Mouse (Mus musculus) small intestine, adult 2 months (tissue): Measurements from ENCODE around the gene Abca8b. TPM values are rescaled to one million over a fixed set of nuclear protein-coding genes. Genes with fewer than 3 reads are reported as not detected.

Experiments
- H3K27ac ChIP-seq: fragments of 200-500 bp; 2 replicates; pipeline ENCODE4 v1.5.1; 2012; ENCODE audit warnings: low read depth, low read length, control low read depth, inconsistent platforms; ENCODE audit not compliant: insufficient read depth
- H3K27me3 ChIP-seq: fragments of 200-500 bp; 2 replicates; pipeline ENCODE4 v1.6.1; 2012; ENCODE audit warnings: mild to moderate bottlenecking, moderate library complexity, low read length, inconsistent platforms; ENCODE audit not compliant: control insufficient read depth, insufficient read depth
- H3K36me3 ChIP-seq: fragments of 200-500 bp; 2 replicates; pipeline ENCODE4 v1.6.1; 2012; ENCODE audit warnings: mild to moderate bottlenecking, low read length, control low read depth, inconsistent platforms; ENCODE audit not compliant: control insufficient read depth, insufficient read depth
- H3K4me1 ChIP-seq: fragments of 200-500 bp; 2 replicates; pipeline ENCODE4 v1.6.1; 2012; ENCODE audit warnings: low read length, inconsistent platforms, mixed read lengths; ENCODE audit not compliant: control insufficient read depth, insufficient read depth, insufficient read length
- H3K4me3 ChIP-seq: fragments of 200-500 bp; 2 replicates; pipeline ENCODE4 v1.5.1; 2012; ENCODE audit warnings: low read depth, mild to moderate bottlenecking, control low read depth, inconsistent platforms, low read length, moderate library complexity
- CTCF ChIP-seq: fragments of 200-500 bp; IDR thresholded peaks from 2 replicates; pipeline ENCODE4 v1.5.1; 2012; ENCODE audit warnings: low read depth, mild to moderate bottlenecking, control low read depth, inconsistent platforms, low read length, moderate library complexity, mixed read lengths; ENCODE audit not compliant: insufficient replicate concordance, insufficient read length; ENCODE audit errors: extremely low read depth
- POLR2A ChIP-seq: fragments of 200-500 bp; IDR thresholded peaks from 2 replicates; pipeline ENCODE4 v1.6.1; 2012; ENCODE audit warnings: low read depth, mild to moderate bottlenecking, control low read depth, inconsistent platforms, low read length, moderate library complexity
- WGBS: fragments of 180-500 bp; shearing (Covaris S2); methylation state at CpG from one replicate; pipeline ENCODE4 v1.1.7; 2018; 5-methylcytosine and 5-hydroxymethylcytosine counted together
- polyA plus RNA-seq: library from polyadenylated mRNA; depleted of rRNA; stranded (reverse); fragments of >200 nt; gene quantifications from 2 replicates; pipeline ENCODE4 v1.2.3, GENCODE M21; 2012; rRNA removed

Gene Abca8b
- polyA plus RNA-seq, 1 experiment = 0.11 TPM

DNA sequence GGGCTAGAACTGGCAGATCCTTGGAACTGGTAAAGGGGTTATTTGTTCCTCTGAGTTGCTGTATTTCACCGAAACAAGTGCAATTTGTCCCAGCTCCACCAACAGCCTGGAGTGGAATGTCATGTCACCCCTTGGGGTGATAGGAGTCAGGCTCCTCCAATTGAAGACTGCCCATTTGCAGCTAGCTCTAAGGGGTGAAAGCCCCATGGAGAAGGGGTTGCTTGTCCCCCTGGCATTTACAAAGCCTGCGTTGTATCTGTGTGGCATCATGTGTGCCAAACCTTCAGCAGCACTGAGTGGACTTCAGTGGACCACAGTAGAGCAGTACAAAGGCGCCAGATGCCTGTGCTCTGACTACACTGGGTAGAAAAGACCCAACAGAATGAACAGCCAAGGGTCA lies 110.1 kb downstream of the Abca8b start:
- TF ChIP-seq CTCF (no peak), POLR2A (no peak)
- Histone ChIP-seq H3K36me3 (no peaks in the 10 kb centered on the region), H3K4me3 (no peak overlapping the region), H3K4me1 (no peaks in the 10 kb centered on the region), H3K27ac (no peak overlapping the region), H3K27me3 (no peaks in the 10 kb centered on the region)
- WGBS = 88% methylated on average over 3 of the region's 3 CpGs

DNA sequence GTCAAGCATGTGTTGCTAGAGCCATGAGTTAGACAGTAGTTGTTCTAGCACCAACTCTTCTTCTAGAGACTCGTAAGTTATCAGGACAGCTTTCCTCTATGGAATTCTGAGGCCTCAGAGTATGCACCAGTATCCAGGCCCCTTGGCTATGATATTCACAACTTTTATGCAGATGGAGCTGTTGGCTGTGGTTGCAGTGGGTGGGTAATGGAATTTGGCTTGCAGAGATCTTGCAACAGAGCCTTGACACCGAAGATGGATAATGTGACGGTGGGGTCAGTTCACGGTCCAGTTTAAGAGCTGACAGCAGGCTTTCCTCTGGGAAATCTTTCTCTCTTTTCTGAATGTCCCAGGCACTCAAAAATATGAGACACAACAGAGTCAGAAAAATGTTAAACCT lies 110.8 kb downstream of the Abca8b start:
- H3K27ac ChIP-seq = no peak overlapping the region
- H3K4me1 ChIP-seq = no peaks in the 10 kb centered on the region
- 76% methylated on average over 4 of the region's 4 CpGs for WGBS
- no peaks in the 10 kb centered on the region for H3K27me3 ChIP-seq
- no peak for TF ChIP-seq CTCF
- no peak for TF ChIP-seq POLR2A
- H3K36me3 ChIP-seq = no peaks in the 10 kb centered on the region
- no peak overlapping the region for H3K4me3 ChIP-seq

- Histone ChIP-seq H3K36me3 (no peaks in the 10 kb centered on the region), H3K4me1 (no peaks in the 10 kb centered on the region), H3K27ac (peak overlapping the region; percentile 21), H3K4me3 (no peak overlapping the region), H3K27me3 (no peaks in the 10 kb centered on the region)
- 55% methylated on average over 3 of the region's 3 CpGs for WGBS
- no peak for TF ChIP-seq CTCF
- no peak for TF ChIP-seq POLR2A
These were observed 111.5 kb downstream of the Abca8b start for GRCm38 (mm10) chr11:109884126-109884525.

Other genes with a start within 250 kb of the Abca8b start
- gene 1700012B07Rik, start 167.8 kb downstream of the Abca8b start, polyA plus RNA-seq = not detected in 2 replicates
- 1.4 and 3.0 TPM in 2 replicates for gene Abca8a, start 100.1 kb upstream of the Abca8b start, polyA plus RNA-seq
- 0.14 TPM in 2 replicates for gene Abca9, start 172.4 kb upstream of the Abca8b start, polyA plus RNA-seq